Mouse (Mus musculus) limb, embryonic 10.5 days (tissue): ENCODE measurements around the gene Zbtb24. TPM values are rescaled to one million over a fixed set of nuclear protein-coding genes. Genes with fewer than 3 reads are reported as not detected.
A peak's percentile ranks its signal among the peaks of the same experiment; 100 is the strongest.

Experiments
- DNase-seq: peaks from one replicate; pipeline ENCODE4 v3.0.0-alpha.2; 2017; ENCODE audit warnings: low spot score
- H3K27ac ChIP-seq: fragments of 300-500 bp; sonication (generic); 2 replicates; pipeline ENCODE4 v1.5.1; 2016; ENCODE audit warnings: mild to moderate bottlenecking
- H3K27me3 ChIP-seq: fragments of 300-500 bp; sonication (generic); 2 replicates; pipeline ENCODE4 v1.6.1; 2016; ENCODE audit warnings: low read depth, mild to moderate bottlenecking; ENCODE audit not compliant: poor library complexity, severe bottlenecking
- H3K36me3 ChIP-seq: fragments of 300-500 bp; sonication (generic); 2 replicates; pipeline ENCODE4 v1.6.1; 2016; ENCODE audit warnings: mild to moderate bottlenecking, moderate library complexity
- H3K4me1 ChIP-seq: fragments of 300-500 bp; sonication (generic); 2 replicates; pipeline ENCODE4 v1.6.1; 2016
- H3K4me3 ChIP-seq: fragments of 300-500 bp; sonication (generic); 2 replicates; pipeline ENCODE4 v1.5.1; 2016; ENCODE audit warnings: mild to moderate bottlenecking, moderate library complexity
- H3K9me3 ChIP-seq: fragments of 300-500 bp; sonication (generic); replicated peaks from 2 replicates; pipeline ENCODE4 v1.6.1; 2016; ENCODE audit warnings: mild to moderate bottlenecking
- WGBS: fragments of 180-500 bp; shearing (Covaris S2); methylation state at CpG from one replicate; pipeline ENCODE4 v1.1.7; 2016; 5-methylcytosine and 5-hydroxymethylcytosine counted together
- polyA plus RNA-seq: library from polyadenylated mRNA; unstranded; fragments of >200 nt; fragmentation: Nextera tagmentation; extraction: Ambion mirVana; gene quantifications from 2 replicates; pipeline ENCODE4 v1.2.1, GENCODE M21; 2016

The Zbtb24 gene
- polyA plus RNA-seq, 1 experiment from 2014 or later, result 21.5 TPM

- WGBS, result 94% methylated on average over 1 of the region's 1 CpGs
- H3K4me1 ChIP-seq, result peaks cover 13% of the 10 kb centered on the region
Measured at GRCm38 (mm10) chr10:41448216-41448615, 2.0 kb upstream of the Zbtb24 start.

GRCm38 (mm10) chr10:41449684-41450083 is 499 bp upstream of the Zbtb24 start:
- Histone ChIP-seq H3K27me3 (no peaks in the 10 kb centered on the region), H3K4me1 (peaks cover 13% of the 10 kb centered on the region), H3K27ac (peak overlapping the region; percentile 86), H3K4me3 (peak overlapping the region; percentile 94), H3K9me3 (no peaks in the 10 kb centered on the region), H3K36me3 (peaks cover 20% of the 10 kb centered on the region)
- peak; percentile 44 for DNase-seq
- WGBS, result 15% methylated on average over 14 of the region's 14 CpGs

More at GRCm38 (mm10) chr10:41448216-41448615, 2.0 kb upstream of the Zbtb24 start:
- Histone ChIP-seq H3K27ac (no peak overlapping the region), H3K27me3 (no peaks in the 10 kb centered on the region), H3K36me3 (peaks cover 16% of the 10 kb centered on the region), H3K4me3 (no peak overlapping the region), H3K9me3 (no peaks in the 10 kb centered on the region)
- DNase-seq, result no peak

GRCm38 (mm10) chr10:41450780-41451522 is 768 bp downstream of the Zbtb24 start:
- Histone ChIP-seq H3K36me3 (peaks cover 32% of the 10 kb centered on the region), H3K9me3 (no peaks in the 10 kb centered on the region), H3K4me3 (peak overlapping the region; percentile 94), H3K27me3 (no peaks in the 10 kb centered on the region), H3K4me1 (peaks cover 13% of the 10 kb centered on the region), H3K27ac (peak overlapping the region; percentile 86)
- WGBS, result 57% methylated on average over 18 of the region's 18 CpGs
- no peak for DNase-seq

- Histone ChIP-seq H3K27me3 (no peaks in the 10 kb centered on the region), H3K4me3 (0 out of 2 replicates have a peak overlapping the region, but pooled peaks have one; percentile 94), H3K4me1 (peaks cover 13% of the 10 kb centered on the region), H3K36me3 (peaks cover 39% of the 10 kb centered on the region), H3K9me3 (no peaks in the 10 kb centered on the region), H3K27ac (no peak overlapping the region)
- 94% methylated on average over 9 of the region's 9 CpGs for WGBS
- DNase-seq, result no peak
Measured at GRCm38 (mm10) chr10:41451656-41452055, 1.5 kb downstream of the Zbtb24 start.

- H3K36me3 ChIP-seq, result peaks cover 45% of the 10 kb centered on the region
- H3K4me1 ChIP-seq, result peaks cover 13% of the 10 kb centered on the region
- no peak overlapping the region for H3K4me3 ChIP-seq
- no peaks in the 10 kb centered on the region for H3K9me3 ChIP-seq
- 92% methylated on average over 3 of the region's 3 CpGs for WGBS
- H3K27ac ChIP-seq, result no peak overlapping the region
- no peak for DNase-seq
- no peaks in the 10 kb centered on the region for H3K27me3 ChIP-seq
Measured at GRCm38 (mm10) chr10:41452791-41453190, 2.6 kb downstream of the Zbtb24 start.

GRCm38 (mm10) chr10:41459990-41460389 is 9.8 kb downstream of the Zbtb24 start:
- Histone ChIP-seq H3K4me3 (no peak overlapping the region), H3K27me3 (no peaks in the 10 kb centered on the region), H3K9me3 (no peaks in the 10 kb centered on the region), H3K36me3 (peaks cover 77% of the 10 kb centered on the region), H3K4me1 (no peaks in the 10 kb centered on the region), H3K27ac (no peak overlapping the region)
- 75% methylated on average over 4 of the region's 4 CpGs for WGBS
- no peak for DNase-seq

GRCm38 (mm10) chr10:41460501-41460900 is 10.3 kb downstream of the Zbtb24 start:
- Histone ChIP-seq H3K4me3 (no peak overlapping the region), H3K36me3 (peaks cover 77% of the 10 kb centered on the region), H3K27ac (no peak overlapping the region), H3K4me1 (no peaks in the 10 kb centered on the region), H3K27me3 (no peaks in the 10 kb centered on the region), H3K9me3 (no peaks in the 10 kb centered on the region)
- DNase-seq, result no peak
- 37% methylated on average over 2 of the region's 2 CpGs for WGBS

GRCm38 (mm10) chr10:41461057-41461722 is 11.0 kb downstream of the Zbtb24 start:
- H3K36me3 ChIP-seq, result peaks cover 73% of the 10 kb centered on the region
- H3K27me3 ChIP-seq, result no peaks in the 10 kb centered on the region
- WGBS, result 86% methylated on average over 3 of the region's 3 CpGs
- H3K27ac ChIP-seq, result no peak overlapping the region
- no peak for DNase-seq
- no peak overlapping the region for H3K4me3 ChIP-seq
- H3K4me1 ChIP-seq, result no peaks in the 10 kb centered on the region
- H3K9me3 ChIP-seq, result no peaks in the 10 kb centered on the region

- peaks cover 57% of the 10 kb centered on the region for H3K36me3 ChIP-seq
- WGBS, result 47% methylated on average over 15 of the region's 15 CpGs
Measured at GRCm38 (mm10) chr10:41464401-41464955, 14.3 kb downstream of the Zbtb24 start.

GRCm38 (mm10) chr10:41467325-41467724 is 17.1 kb downstream of the Zbtb24 start:
- Histone ChIP-seq H3K36me3 (peaks cover 34% of the 10 kb centered on the region), H3K9me3 (no peaks in the 10 kb centered on the region), H3K4me1 (no peaks in the 10 kb centered on the region), H3K4me3 (no peak overlapping the region), H3K27ac (no peak overlapping the region), H3K27me3 (no peaks in the 10 kb centered on the region)
- DNase-seq, result no peak
- 23% methylated on average over 6 of the region's 6 CpGs for WGBS

More at GRCm38 (mm10) chr10:41464401-41464955, 14.3 kb downstream of the Zbtb24 start:
- Histone ChIP-seq H3K4me1 (no peaks in the 10 kb centered on the region), H3K9me3 (no peaks in the 10 kb centered on the region), H3K4me3 (no peak overlapping the region), H3K27me3 (no peaks in the 10 kb centered on the region), H3K27ac (no peak overlapping the region)
- DNase-seq, result no peak

GRCm38 (mm10) chr10:41470693-41471092 is 20.5 kb downstream of the Zbtb24 start:
- peaks cover 12% of the 10 kb centered on the region for H3K4me1 ChIP-seq
- no peak for DNase-seq
- H3K27ac ChIP-seq, result no peak overlapping the region
- H3K9me3 ChIP-seq, result no peaks in the 10 kb centered on the region
- H3K36me3 ChIP-seq, result peaks cover 12% of the 10 kb centered on the region; the same call in 1 of the 2 replicates
- no peak overlapping the region for H3K4me3 ChIP-seq
- WGBS, result 92% methylated on average over 3 of the region's 3 CpGs
- no peaks in the 10 kb centered on the region for H3K27me3 ChIP-seq

- no peak overlapping the region for H3K27ac ChIP-seq
- H3K27me3 ChIP-seq, result no peaks in the 10 kb centered on the region
- no peaks in the 10 kb centered on the region for H3K9me3 ChIP-seq
- no peak overlapping the region for H3K4me3 ChIP-seq
- H3K36me3 ChIP-seq, result peaks cover 4% of the 10 kb centered on the region; the same call in 1 of the 2 replicates
- peaks cover 29% of the 10 kb centered on the region for H3K4me1 ChIP-seq
- no peak for DNase-seq
Measured at GRCm38 (mm10) chr10:41472534-41472933, 22.4 kb downstream of the Zbtb24 start.

- no peak overlapping the region for H3K27ac ChIP-seq
- no peak for DNase-seq
- H3K36me3 ChIP-seq, result peaks cover 4% of the 10 kb centered on the region; the same call in 1 of the 2 replicates
- H3K4me1 ChIP-seq, result peaks cover 34% of the 10 kb centered on the region
- H3K27me3 ChIP-seq, result no peaks in the 10 kb centered on the region
- H3K9me3 ChIP-seq, result no peaks in the 10 kb centered on the region
- WGBS, result 75% methylated on average over 5 of the region's 5 CpGs
- no peak overlapping the region for H3K4me3 ChIP-seq
Measured at GRCm38 (mm10) chr10:41472962-41473481, 22.8 kb downstream of the Zbtb24 start.
